Mouse (Mus musculus) kidney, adult 18-20 months (tissue): ENCODE measurements around the gene Sema4d.

Experiments
- DNase-seq: peaks from one replicate; pipeline ENCODE4 v3.0.0; 2021

Sema4d gene

DNA sequence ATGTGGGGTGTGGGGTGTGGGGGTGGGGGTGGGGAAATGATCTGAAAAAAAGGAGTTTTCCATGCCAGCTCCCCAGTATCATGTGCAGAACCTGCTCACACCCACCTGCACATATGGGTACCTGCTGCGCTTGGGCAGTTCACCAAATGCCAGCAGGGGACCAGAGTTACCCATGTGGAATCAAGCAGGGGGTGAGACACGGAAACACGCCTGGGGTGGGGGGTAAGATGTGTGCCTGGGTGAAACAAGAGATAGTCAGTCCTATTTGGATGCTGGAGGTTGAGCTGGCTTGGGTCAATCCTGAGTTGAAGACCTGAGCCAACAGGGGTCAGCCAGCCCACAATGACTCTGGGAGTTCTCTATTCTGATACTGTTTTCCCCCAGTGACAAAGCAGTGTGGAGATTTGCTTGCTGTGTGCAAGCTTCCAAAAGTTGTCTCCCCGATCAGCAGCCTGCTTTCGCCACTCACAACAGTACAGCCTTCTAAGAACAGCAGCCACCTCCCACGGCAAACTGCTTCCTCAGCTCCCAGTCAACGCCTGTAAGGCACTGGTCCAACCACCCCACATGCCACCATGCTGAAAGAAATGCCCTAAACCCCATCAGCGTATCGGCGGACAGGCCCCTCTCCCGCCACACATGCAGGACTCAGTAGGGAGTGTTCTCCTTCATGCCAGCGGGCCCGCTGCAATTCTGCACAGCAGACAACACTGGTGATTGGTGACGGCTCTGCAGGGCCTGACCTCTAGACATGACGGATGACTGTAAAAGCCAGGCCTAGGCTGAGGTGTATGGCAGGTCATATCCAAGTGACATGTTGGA lies 41.0 kb downstream of the Sema4d start:
- no peak for DNase-seq

DNA sequence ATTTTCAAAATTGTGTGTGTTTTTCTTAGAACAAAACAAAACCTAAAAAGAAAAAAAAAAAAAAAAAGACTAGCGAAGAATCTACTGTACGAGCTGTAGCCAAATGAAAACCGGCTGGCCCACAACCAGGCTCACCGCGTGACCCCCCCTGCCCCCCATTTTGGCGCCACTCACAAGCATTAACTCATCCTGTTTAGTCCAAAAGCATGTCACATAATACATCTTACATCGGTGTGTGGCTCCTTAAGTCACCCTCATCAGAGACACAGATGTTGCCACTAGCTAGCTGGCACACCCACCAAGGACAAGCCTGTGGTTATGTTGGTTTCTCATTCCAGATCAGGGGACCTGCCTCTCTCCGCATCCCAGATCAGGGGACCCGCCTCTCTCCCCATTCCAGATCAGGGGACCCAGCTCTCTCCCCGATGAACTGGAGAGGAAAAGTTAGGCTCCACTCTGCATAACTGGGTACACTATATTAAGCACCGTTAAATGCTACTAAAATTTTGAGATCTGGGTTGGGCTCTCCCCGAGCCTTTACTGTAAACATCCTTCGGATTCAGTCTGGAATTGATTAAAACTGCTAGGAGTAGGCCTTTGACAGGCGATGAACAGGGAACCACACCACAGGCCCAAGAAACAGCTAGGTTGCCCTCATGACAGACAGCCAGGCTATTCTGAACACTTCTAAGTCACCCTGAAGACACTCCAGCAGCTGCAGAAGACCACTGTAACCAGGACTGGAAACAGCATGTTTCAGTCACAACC lies 43.8 kb downstream of the Sema4d start:
- no peak for DNase-seq

DNA sequence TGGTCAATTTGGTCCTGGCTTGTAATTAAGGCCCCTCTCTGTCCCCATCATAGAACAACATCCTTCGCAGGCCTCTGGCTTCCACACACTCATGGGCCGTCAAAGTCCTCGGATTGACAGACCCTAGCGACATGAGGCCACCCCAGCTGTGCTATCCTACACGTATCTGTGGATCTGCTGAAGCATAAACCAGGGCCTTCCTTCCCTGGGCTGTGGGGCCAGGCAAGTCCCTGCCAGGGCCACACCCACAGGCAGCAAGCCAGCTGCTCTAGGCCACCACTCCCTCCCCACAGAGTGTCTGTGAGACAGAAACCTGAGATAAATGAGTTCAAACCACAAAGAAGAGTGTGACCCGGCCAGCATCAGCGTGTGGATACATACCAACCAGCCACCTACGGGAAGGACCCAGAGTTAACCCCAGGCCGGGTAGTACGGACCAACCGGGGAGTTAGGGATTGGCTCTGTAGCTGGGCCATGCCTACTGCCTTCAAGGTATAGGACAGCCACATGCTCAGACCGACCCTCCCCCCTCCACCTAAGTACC lies 45.5 kb downstream of the Sema4d start:
- DNase-seq = peak; percentile 67

DNA sequence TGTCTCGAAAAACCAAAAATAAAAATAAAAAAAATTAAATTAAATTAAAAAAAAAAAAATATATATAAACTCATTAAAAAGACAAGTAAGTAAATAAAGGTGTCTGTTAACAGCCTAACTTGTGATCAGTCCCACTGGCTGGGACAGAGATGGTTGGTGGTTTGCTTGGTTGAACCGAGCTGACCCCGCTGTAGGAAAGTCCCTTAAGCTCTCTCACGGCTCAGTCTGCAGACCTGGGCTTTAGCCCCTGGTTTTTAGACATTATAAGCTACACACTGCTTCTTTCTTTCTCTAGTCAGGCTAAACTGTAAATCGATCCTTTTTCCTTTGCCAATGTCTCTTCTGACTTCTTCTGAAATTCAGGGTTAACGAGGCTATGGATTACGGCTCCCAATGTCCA lies 46.5 kb downstream of the Sema4d start:
- DNase-seq = no peak

DNA sequence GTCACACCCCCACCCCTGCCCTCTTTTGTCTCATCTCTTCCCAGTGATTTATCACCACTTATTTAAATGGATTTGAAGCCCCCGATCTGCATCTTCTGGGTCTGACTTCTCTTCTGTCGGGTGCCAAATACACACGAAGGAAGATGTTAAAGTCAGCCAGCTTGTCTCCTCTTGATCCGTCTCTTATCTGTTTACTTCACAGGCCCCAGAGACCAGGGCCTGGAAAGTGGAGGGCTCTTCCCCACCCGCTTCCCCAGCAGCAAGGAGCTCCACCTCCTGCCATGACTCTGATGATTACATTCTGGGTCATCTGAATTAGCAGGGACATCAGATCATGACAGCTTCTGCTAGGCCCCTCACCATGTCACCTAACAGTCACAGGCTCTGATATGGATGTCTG lies 47.7 kb downstream of the Sema4d start:
- no peak for DNase-seq

DNA sequence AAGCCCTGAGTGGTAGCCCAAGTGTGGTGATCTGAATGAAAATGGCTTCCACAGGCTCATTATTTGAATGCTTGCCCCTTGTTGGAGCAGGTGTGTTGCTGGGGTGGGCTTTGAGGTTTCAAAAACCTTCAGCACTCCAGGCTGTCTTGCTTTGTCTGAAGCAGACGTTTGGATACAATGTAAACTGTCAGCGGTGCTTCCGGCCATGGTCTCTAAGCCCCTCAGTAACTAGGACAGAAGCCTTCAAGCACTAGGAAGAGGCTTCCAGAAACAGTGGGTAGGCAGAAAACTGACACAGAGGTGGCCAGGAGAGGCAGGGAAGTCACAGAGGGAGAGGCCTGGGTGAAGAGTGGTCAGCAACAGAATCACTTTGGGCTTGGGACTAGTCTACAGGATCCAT lies 49.7 kb downstream of the Sema4d start:
- DNase-seq = no peak

DNA sequence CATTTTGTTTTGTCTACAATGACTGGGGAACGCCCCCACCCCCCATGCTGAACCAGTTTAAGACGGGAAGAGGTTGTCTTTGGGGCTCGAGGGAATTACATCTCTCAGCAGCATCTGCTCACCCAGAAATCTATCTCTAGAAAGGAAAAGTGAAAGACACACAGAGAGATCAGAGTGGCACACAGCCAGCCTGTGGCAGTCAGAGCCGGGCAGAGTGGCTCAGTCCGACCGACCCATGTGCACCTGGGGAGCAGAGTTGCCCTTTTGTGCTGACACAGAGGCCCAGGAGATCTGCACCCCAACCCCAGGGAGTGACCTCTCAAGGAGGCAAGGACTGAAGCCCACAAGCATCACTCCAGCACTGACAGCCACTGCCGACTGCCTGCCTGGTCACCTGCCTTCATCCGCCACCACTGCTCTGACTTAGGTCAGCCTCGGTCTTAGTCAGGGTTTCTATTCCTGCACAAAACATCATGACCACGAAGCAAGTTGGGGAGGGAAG lies 50.9 kb downstream of the Sema4d start:
- no peak for DNase-seq

DNA sequence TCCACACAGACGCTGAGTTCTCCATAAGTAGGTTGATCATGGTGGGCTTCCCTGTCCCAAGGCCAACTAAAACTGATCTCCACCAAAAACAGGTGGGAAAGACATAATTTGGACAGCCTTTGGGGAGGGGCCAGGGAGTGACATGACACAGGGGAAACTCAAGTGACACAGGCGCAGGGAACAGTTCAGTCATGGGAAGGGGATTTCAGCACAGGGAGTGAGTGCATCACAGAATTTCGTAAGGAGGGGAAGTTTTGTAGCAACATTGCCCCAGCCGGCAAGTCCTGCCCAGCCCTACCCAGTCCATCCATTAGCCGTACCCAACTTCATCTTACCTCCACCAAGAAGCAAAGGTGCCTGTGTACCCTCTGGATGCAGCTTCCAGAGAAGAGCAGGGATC lies 52.8 kb downstream of the Sema4d start:
- no peak for DNase-seq

DNA sequence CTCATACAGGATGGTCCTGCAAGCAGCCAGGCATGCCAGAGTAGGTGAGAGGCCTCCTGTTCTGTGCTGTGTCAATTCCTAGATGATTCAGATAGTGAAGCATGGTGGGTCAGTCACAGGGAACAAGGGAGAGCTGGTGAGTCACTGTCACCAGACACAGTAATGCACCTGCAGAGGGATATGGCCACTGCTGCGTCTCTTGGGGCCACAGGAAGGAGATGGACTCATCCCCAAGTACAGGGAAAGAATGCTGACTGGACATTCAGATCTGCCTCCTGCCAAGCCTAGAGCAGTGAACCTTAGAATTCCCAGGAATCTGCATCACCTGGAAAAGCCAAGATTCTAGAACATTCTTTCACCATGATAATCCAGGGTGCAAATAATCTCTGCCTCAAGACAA lies 53.8 kb downstream of the Sema4d start:
- DNase-seq = peak; percentile 50

DNA sequence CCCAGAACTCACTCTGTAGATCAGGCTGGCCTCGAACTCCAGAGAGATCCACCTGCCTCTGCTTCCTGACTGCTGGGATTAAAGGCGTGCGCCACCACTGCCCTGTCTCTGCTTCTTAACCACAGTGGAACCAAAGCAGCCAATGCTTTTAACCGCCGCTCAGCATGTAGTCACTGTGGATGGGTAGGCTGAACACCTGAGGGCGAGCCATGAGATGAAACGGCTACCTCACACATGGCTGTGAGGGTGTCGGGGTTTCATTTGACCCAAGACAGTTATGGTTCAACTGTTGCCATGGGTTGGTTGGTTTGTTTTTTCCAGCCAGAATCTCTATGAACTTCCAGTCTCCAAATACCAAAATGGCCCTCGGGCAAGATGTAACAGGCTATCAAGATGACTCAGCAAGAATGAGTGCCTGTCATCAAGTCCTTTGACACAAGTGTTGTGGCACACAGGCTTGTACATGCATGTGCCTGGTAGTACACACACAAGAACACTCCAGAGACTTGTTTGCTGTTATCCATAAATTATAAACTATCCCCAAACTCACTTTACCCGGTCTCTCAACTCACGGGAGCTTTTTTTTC lies 54.9 kb downstream of the Sema4d start:
- DNase-seq = no peak

DNA sequence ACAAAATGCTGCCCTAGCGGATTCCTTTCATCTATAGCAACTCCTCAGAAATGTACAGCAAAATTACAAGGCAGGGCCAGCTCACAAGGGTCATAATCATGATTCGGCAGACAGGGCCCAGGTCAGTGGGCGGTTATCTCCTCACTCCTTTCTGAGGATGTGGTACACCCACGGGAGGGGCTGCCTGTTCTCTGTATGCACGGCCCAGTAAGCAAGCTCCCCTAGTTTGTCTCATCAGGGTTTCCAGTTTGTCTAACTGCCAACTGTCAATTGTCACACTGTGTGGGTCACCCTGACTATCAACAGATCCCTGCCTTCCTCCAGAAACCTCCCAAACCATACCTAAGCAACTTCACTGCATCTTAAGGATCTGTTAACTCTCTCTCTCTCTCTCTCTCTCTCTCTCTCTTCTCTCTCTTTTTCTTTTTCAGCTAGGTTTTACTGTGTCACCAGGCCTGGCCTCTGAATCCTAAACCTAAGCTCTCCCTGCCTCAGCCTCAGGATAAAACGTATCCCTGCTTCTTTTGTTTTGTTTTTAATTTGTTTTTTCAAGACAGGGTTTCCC lies 55.5 kb downstream of the Sema4d start:
- DNase-seq = no peak

DNA sequence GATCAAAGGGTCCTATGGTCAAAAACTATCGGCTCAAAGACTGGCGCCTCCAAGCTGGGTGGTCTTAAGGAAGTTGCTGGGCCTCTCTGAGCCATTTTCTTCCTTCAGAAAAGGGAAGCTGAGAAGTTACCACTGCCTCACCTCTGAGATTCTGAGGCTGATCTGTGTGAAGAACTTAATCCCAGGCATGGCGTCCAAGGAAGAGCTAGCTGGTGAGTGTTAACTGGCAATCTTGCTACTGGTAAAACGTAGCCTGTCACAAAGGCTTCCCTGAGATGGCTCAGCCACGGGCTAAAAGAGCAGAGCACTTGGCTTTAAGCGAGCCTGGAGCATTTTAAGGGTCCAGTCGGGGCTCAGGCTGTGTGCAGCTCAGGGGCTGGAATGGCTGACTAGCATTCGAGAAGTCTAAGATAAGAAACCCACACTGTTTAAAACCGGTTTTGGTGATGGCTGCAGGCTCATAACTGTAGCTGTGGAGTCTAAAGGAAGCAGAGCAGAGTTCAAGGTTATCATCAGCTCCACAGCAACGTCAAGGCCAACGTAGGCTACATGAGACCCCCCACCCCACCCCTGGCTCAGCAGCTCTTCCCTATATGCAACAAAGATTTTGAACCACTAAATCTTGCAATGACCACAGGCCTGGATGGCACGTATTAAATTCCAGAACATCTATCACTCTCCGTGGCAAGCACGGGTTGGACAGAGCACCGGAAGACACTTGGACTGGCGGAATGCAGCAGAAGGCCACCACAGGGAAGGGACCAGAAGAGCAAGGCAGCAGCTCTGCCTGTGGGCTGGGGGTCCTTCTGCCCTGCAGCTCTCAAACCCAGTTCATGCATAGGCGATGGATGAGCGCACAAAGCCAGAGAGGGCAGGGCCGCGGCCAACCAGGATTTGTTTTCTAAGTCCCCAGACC lies 56.3 kb downstream of the Sema4d start:
- DNase-seq = no peak

DNA sequence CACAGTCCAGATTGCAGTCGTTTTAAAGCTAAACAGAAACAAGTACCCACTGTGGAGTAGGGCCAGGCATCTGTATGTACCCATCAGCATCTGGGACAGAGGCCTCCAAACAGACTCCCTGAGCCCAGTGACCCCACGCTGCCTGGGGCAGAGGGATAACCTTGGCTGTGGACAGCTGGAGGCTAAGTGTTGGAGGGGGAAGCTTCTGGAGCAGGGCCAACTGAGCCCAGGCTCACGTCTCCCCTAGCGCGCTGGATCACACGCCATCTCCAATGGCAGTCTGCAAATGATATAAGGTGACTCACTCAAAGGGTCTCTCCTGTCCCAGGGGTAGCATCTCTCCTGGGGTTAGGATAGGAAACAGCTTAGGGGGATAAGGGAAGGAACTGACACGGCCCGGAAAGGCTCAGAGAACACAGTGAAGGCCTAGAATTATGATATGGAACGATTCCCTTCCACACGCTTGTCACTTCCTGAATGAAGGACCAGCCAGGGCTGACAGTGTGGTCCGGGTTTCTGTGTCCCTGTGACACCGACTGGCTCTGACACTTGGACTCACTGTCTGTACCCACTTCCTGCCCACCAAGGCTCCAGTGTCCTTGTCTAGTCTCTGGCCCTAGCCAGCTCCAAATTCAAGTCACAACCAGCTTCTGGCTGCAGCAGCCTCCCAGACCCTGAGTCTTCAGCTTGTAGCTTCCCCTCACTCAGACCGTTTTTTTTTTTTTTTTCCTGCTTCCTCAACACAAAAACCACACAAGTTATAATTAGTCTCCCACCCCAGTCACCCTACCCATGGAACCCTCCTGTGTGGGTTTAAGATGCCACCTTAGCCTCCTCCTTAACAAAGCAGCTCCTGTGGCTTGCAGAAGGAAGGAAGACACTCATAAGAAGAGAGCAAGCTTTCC lies 57.3 kb downstream of the Sema4d start:
- DNase-seq = no peak

DNA sequence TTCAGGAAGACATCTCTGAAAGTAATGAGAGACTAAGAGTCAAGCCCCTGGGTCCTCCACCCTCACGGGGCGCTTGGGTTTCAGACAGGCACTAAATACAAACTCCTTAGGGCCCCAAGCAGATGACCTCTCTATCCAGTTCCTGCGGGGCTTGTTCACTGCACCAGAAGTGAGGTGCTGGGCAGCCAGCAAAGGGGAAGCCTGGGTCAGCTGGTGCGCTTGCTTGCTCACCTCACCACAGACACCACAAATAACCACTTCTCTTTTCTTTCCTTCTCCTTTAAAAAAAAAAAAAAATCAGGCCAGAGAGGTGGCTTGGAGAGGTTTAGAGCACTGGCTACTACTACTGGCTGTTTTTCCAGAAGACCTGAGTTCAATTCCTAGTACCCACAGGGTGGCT lies 59.0 kb downstream of the Sema4d start:
- DNase-seq = no peak

DNA sequence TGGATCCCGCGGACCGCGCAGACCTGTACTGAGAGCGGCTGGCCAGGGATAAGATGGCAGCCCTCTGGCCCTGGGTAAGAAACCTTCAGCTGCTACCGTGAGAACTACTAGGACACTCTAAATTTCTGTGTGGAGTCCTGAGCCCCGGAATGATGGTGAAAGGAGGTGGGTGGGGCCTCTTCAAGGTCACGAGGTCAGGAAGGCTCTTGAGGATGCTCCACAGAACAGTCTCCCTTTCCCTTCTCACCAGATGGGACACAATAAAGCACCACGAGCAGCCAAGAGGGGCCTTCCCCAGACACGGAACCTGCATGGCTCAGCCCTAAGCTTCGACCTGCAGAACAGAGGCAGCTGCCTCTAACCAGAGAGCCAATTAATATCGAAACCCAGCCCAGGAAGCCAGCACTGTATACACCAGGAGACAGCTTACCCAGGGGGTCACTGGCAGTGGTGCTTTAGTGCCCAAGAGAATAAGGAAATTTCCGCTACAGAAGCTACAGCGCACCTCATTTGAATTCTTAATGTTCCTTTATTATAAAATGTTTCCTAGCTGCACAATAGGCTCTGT lies 61.4 kb downstream of the Sema4d start:
- DNase-seq = no peak

DNA sequence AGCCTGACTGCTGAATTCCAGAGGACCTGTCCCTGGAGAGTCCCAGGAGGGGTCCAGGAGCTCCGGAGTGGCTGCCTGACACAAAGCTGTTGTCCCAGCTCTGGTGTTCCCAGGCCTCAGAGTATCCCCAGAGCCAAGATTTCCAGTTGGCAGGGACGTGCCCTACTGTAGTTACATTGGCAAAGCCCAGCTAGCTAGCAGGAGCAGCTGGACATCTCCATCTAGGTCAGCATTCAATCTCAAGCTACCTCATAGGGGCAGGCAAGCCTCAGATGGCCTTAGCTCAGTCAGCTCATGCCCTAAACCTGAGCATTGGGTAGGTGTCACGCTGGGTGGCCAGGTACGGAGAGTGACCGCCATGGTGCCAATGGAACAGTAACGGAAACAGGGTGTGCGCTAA lies 62.1 kb downstream of the Sema4d start:
- no peak for DNase-seq

DNA sequence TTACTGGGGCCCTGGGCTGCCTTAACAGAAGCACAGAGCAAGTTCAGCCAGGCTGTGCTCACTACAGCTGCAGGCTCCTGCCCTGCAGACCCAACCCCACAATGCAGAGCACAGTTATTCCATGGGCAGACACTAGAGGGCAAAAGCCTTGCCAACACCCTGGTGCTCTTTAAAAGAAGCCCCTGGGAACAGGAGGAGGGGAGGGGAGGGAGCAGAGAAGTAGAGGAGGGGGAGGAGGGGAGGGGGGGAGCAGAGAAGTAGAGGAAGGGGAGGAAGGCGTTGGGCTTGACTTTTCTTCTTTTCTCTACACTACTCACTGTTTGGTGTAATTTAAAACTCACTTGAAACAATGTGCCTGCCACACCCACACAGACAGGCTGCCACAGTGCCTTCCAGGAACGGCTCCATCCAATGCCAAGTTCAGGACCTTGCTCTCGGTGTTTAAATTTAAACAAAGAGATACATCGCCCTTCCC lies 63.6 kb downstream of the Sema4d start:
- DNase-seq = no peak

DNA sequence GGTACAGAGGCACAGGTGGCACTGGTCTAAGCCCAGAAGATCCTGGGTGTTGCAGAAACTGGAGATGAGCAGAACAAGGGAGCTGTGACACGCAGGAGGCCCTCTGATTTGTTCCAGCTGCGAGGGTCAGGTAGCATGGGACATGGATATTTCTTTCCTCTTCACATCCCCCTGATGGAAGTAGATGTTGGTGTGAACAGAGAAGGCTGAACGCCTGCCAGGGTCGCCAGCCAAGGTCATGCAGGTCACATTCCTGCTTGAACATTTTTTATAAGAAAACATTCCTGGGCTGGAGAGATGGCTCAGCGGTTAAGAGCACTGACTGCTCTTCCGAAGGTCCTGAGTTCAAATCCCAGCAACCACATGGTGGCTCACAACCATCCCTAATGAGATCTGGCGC lies 66.2 kb downstream of the Sema4d start:
- DNase-seq = peak; percentile 32

DNA sequence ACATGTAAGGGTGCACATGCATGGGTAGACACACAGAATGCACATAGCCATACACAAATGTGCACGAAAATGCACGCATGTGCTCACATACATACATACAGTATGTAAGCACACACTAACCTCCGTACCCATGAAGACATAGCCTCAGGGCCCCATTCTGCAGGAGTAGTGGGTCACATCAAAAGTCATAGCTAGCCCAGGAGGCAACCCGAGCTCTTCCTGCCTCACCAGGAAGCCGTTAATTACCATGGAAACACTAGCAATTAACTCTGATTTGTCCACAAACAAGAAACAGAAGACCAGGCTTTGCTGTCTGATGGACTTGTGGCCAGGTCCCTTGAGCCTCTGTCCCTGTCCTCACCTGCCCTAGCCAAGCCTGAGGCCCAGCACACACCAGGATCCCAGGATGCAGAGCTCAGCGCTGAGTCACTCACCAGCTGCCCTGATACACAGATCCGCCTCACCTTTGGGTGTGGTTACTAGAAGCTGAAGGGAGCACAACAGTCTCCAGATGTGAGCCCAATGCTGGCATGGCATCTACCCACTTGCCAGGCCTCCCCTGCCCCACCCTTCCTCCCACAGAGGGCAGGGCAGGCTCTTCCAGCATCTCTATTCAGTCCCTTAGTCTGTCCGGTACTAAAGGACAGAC lies 67.5 kb downstream of the Sema4d start:
- no peak for DNase-seq

DNA sequence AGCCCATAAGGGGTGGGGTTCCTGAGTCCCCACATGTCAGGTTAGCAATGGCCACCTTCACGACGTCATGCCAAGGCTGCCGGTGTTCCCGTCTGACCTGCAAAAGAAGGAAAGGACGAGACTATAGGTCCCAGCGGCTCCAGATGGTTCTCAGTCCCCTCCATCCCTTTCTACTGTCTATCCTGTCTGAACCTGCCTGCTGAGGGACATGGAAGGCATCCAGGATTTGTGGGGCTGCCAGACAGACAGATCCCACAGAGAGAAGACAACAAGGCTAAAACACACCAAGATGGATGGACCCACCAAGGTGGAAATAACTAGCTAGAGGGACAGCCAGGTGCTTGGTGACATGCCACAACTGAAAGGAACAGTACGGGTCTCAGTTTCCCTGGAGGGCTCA lies 68.1 kb downstream of the Sema4d start:
- DNase-seq = no peak
